Mouse (Mus musculus) CH12.LX (cell line): Measurements from ENCODE around the gene Uck1.

Experiments
- BHLHE40 ChIP-seq: IDR thresholded peaks from 2 replicates; pipeline ENCODE4 v1.6.1; 2011; ENCODE audit warnings: mild to moderate bottlenecking, low read depth, low read length, improper control_type of control experiment
- CTCF ChIP-seq, 2 experiments: IDR thresholded peaks in 1 of 2; conservative IDR thresholded peaks in 1 of 2; 2 replicates each; pipeline ENCODE4 v1.5.1; 2011 to 2012; ENCODE audit warnings: low read depth in 2 of 2, low read length in 2 of 2, improper control_type of control experiment in 1 of 2, inconsistent platforms in 1 of 2, mild to moderate bottlenecking in 1 of 2, moderate library complexity in 1 of 2
- NELFE ChIP-seq: IDR thresholded peaks from 2 replicates; pipeline ENCODE4 v1.6.1; 2011; ENCODE audit warnings: low read depth, low read length, improper control_type of control experiment
- PAX5 ChIP-seq: IDR thresholded peaks from 2 replicates; pipeline ENCODE4 v1.6.1; 2012; ENCODE audit warnings: low read length, inconsistent platforms, mixed read lengths
- POLR2A ChIP-seq: IDR thresholded peaks from 2 replicates; pipeline ENCODE4 v1.6.1; 2011; ENCODE audit warnings: low read depth, mild to moderate bottlenecking, improper control_type of control experiment, low read length
- RAD21 ChIP-seq: IDR thresholded peaks from 2 replicates; pipeline ENCODE4 v1.6.1; 2011; ENCODE audit warnings: low read depth, mild to moderate bottlenecking, low read length, improper control_type of control experiment, moderate library complexity
- RCOR1 ChIP-seq: conservative IDR thresholded peaks from 2 replicates; pipeline ENCODE4 v1.6.1; 2012; ENCODE audit warnings: low read depth, mild to moderate bottlenecking, inconsistent platforms, low read length, improper control_type of control experiment
- ZMIZ1 ChIP-seq: IDR thresholded peaks from 2 replicates; pipeline ENCODE4 v1.6.1; 2012; ENCODE audit warnings: low read depth, mild to moderate bottlenecking, inconsistent platforms, low read length, improper control_type of control experiment

GRCm38 (mm10) chr2:32213000-32213399, 47.0 kb downstream of the Uck1 start:
- TF ChIP-seq POLR2A (no peak), RCOR1 (no peak), NELFE (no peak), PAX5 (no peak), BHLHE40 (no peak), RAD21 (no peak), ZMIZ1 (no peak), CTCF (conservative IDR thresholded peaks at IDR 0.05 in 1 of 2, IDR thresholded peaks at IDR 0.05 in 1 of 2; ENCODE audit: low read depth in 2 of 2, low read length in 2 of 2) (no peak)
